Mouse (Mus musculus): ENCODE results near the gene Eps8l1. TPM values are rescaled to one million over a fixed set of nuclear protein-coding genes. Genes with fewer than 3 reads are reported as not detected.

The Eps8l1 gene
- polyA plus RNA-seq, 1 experiment = 7.0 TPM

DNA sequence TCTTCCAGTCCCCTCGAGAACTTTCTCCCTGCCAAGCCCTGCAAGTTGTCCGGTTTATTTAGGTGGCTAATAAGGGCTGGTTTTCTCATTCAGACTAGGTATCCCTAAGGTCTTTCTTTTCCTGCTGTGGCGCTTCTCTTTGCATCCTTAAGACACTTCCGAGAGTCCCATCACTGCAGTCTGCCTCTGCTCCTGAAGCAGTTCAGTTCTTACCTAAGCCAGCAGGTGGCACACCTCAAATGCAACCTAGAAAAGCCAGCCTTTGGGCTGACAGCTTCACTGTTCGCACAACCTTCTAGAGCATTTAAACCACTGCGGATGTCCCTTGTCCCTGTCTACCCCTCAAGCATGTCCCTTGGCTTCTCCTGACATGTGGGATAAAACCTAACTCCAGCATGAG lies 19.2 kb downstream of the Eps8l1 start:
- no peaks in the 10 kb centered on the region for H3K36me3 ChIP-seq (ENCODE audit: control insufficient read depth, insufficient read depth, low read length, poor library complexity, severe bottlenecking)
- H3K4me3 ChIP-seq (ENCODE audit: low read depth, low read length) = no peak overlapping the region
- no peaks in the 10 kb centered on the region for H3K27me3 ChIP-seq (ENCODE audit: control insufficient read depth, insufficient read depth, low read length, poor library complexity, severe bottlenecking)
- H3K27ac ChIP-seq (ENCODE audit: insufficient read depth, low read length) = no peak overlapping the region
- H3K9ac ChIP-seq (ENCODE audit: low read depth, poor library complexity, severe bottlenecking) = no peak overlapping the region
- H3K9me3 ChIP-seq (replicated peaks; ENCODE audit: control insufficient read depth, insufficient read depth, low read length, poor library complexity, severe bottlenecking) = no peaks in the 10 kb centered on the region
- TF ChIP-seq POLR2A (IDR thresholded peaks at IDR 0.05; ENCODE audit: insufficient read depth, low read length) (no peak), EP300 (IDR thresholded peaks at IDR 0.05; ENCODE audit: insufficient read depth, low read depth, low read length) (no peak), CTCF (IDR thresholded peaks at IDR 0.05; ENCODE audit: low read depth, low read length) (peak; percentile 60)
- no peaks in the 10 kb centered on the region for H3K4me1 ChIP-seq (ENCODE audit: control insufficient read depth, insufficient read depth, low read length)

DNA sequence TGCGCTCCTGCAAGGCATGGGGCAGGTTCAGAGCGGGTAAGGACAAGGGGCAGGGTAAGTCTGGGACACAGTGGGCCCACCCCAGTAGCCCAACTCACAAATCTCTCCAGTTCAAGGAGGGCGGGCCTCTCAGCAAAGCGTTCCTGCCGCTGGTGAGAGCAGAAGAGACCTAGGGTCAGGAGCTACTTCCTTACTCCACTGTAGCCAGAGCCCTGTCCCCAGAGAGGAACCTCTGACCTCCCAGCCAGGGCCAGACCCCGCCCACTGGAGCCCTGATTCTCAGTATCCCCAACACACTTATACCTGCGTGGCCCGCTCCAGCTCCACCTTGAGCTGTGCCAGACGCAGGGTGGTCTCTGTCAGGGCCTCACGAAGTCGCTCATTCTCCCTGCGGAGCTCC lies 21.8 kb downstream of the Eps8l1 start:
- Histone ChIP-seq H3K27ac (ENCODE audit: insufficient read depth, low read length) (no peak overlapping the region), H3K27me3 (ENCODE audit: control insufficient read depth, insufficient read depth, low read length, poor library complexity, severe bottlenecking) (no peaks in the 10 kb centered on the region), H3K9me3 (replicated peaks; ENCODE audit: control insufficient read depth, insufficient read depth, low read length, poor library complexity, severe bottlenecking) (no peaks in the 10 kb centered on the region), H3K4me3 (ENCODE audit: low read depth, low read length) (0 out of 2 replicates have a peak overlapping the region, but pooled peaks have one; percentile 10), H3K9ac (ENCODE audit: low read depth, poor library complexity, severe bottlenecking) (no peak overlapping the region), H3K4me1 (ENCODE audit: control insufficient read depth, insufficient read depth, low read length) (no peaks in the 10 kb centered on the region), H3K36me3 (ENCODE audit: control insufficient read depth, insufficient read depth, low read length, poor library complexity, severe bottlenecking) (no peaks in the 10 kb centered on the region; the same call in 1 of the 2 replicates)
- TF ChIP-seq CTCF (IDR thresholded peaks at IDR 0.05; ENCODE audit: low read depth, low read length) (no peak), EP300 (IDR thresholded peaks at IDR 0.05; ENCODE audit: insufficient read depth, low read depth, low read length) (no peak), POLR2A (IDR thresholded peaks at IDR 0.05; ENCODE audit: insufficient read depth, low read length) (no peak)

DNA sequence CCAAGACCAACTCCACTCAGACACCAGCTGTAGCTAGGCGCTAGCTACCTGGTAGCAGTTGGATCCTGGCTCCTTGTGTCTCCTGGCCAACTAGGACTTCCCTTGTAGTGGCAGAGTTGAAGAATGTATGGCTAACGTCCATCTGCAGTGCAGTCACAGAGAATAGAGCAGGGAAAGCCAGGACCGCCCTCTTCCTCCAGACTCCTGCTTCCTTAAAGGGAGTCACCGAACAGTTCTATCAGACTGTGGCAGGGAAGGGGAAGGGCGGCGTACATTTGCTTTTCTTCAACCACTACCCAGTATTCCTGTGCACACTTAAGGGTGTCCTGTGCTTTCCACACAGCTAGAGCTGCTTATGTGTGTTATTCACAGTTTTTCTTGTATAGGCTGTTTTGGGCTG lies 30.8 kb downstream of the Eps8l1 start:
- H3K9ac ChIP-seq (ENCODE audit: low read depth, poor library complexity, severe bottlenecking) = no peak overlapping the region
- no peaks in the 10 kb centered on the region for H3K9me3 ChIP-seq (replicated peaks; ENCODE audit: control insufficient read depth, insufficient read depth, low read length, poor library complexity, severe bottlenecking)
- TF ChIP-seq CTCF (IDR thresholded peaks at IDR 0.05; ENCODE audit: low read depth, low read length) (no peak), EP300 (IDR thresholded peaks at IDR 0.05; ENCODE audit: insufficient read depth, low read depth, low read length) (no peak), POLR2A (IDR thresholded peaks at IDR 0.05; ENCODE audit: insufficient read depth, low read length) (no peak)
- H3K27ac ChIP-seq (ENCODE audit: insufficient read depth, low read length) = no peak overlapping the region
- H3K27me3 ChIP-seq (ENCODE audit: control insufficient read depth, insufficient read depth, low read length, poor library complexity, severe bottlenecking) = no peaks in the 10 kb centered on the region
- no peaks in the 10 kb centered on the region for H3K4me1 ChIP-seq (ENCODE audit: control insufficient read depth, insufficient read depth, low read length)
- no peak overlapping the region for H3K4me3 ChIP-seq (ENCODE audit: low read depth, low read length)
- no peaks in the 10 kb centered on the region for H3K36me3 ChIP-seq (ENCODE audit: control insufficient read depth, insufficient read depth, low read length, poor library complexity, severe bottlenecking)

DNA sequence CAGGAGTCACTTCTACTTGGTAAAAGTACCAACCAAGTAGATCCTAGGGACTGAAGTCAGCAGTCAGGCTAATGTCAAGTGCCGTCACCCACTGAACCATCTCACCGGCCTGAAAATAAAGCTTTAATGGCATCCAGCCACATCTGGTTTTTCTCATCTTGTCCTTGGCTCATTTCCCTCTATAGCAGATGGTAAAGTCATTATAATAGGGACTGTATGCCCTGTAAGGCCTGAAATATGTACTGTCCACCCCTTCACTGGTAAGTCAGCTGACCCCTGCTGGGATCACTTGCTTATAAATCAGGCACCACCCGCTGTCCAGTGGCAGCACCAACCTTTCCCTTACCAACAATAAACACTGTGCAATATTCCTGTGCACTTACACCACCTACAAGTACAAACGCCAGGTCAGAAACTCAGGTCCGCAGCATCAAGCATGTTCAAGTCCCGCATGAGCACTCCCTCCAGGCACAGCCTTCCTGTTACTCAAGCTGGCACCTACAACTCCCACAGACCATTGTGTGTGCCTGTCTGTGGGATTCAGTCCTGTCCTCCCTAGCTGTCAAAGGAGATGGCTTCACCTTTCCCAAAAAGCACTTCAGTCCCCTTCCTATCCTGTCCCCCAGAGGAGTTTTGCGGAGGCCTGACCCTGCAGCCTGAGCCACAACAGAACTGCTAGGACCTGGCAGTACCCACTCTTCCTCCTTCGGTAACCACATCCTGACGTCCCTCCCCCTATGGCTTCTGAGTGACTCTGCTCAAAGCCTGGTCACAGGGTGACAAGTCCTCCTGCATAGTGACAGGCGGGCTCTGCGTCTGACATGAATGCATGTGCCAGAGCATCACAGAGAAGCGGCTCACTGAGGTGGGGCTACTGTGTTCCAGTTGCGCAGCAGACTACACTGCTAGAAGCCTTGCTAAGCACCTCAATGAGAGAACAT lies 32.1 kb downstream of the Eps8l1 start:
- H3K9ac ChIP-seq (ENCODE audit: low read depth, poor library complexity, severe bottlenecking) = no peak overlapping the region
- H3K4me3 ChIP-seq (ENCODE audit: low read depth, low read length) = no peak overlapping the region
- no peak overlapping the region for H3K27ac ChIP-seq (ENCODE audit: insufficient read depth, low read length)
- H3K27me3 ChIP-seq (ENCODE audit: control insufficient read depth, insufficient read depth, low read length, poor library complexity, severe bottlenecking) = no peaks in the 10 kb centered on the region
- no peaks in the 10 kb centered on the region for H3K9me3 ChIP-seq (replicated peaks; ENCODE audit: control insufficient read depth, insufficient read depth, low read length, poor library complexity, severe bottlenecking)
- H3K36me3 ChIP-seq (ENCODE audit: control insufficient read depth, insufficient read depth, low read length, poor library complexity, severe bottlenecking) = no peaks in the 10 kb centered on the region
- H3K4me1 ChIP-seq (ENCODE audit: control insufficient read depth, insufficient read depth, low read length) = no peaks in the 10 kb centered on the region
- no peak for TF ChIP-seq CTCF (IDR thresholded peaks at IDR 0.05; ENCODE audit: low read depth, low read length)
- no peak for TF ChIP-seq POLR2A (IDR thresholded peaks at IDR 0.05; ENCODE audit: insufficient read depth, low read length)
- TF ChIP-seq EP300 (IDR thresholded peaks at IDR 0.05; ENCODE audit: insufficient read depth, low read depth, low read length) = no peak

DNA sequence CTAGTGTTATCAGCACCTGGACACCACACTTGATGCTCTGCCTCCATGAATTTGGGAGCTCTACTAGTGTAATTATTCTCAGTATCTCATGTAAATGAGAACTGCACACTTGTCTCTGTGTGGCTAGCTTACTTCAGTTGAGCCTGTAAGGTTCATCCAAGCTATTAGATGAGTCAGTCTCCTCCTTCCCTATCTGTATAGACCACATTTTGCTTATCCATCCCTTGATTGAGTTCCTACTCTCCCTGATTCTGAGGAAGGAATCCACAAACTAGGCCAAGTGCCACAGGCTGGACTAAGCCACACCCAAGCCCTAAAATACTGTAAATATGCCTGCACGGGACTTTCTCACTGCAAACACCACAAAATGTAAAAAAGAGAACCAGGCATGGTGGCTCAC lies 33.5 kb downstream of the Eps8l1 start:
- Histone ChIP-seq H3K27me3 (ENCODE audit: control insufficient read depth, insufficient read depth, low read length, poor library complexity, severe bottlenecking) (no peaks in the 10 kb centered on the region), H3K36me3 (ENCODE audit: control insufficient read depth, insufficient read depth, low read length, poor library complexity, severe bottlenecking) (no peaks in the 10 kb centered on the region), H3K9ac (ENCODE audit: low read depth, poor library complexity, severe bottlenecking) (no peak overlapping the region), H3K27ac (ENCODE audit: insufficient read depth, low read length) (no peak overlapping the region), H3K9me3 (replicated peaks; ENCODE audit: control insufficient read depth, insufficient read depth, low read length, poor library complexity, severe bottlenecking) (no peaks in the 10 kb centered on the region), H3K4me3 (ENCODE audit: low read depth, low read length) (no peak overlapping the region), H3K4me1 (ENCODE audit: control insufficient read depth, insufficient read depth, low read length) (no peaks in the 10 kb centered on the region)
- no peak for TF ChIP-seq POLR2A (IDR thresholded peaks at IDR 0.05; ENCODE audit: insufficient read depth, low read length)
- TF ChIP-seq CTCF (IDR thresholded peaks at IDR 0.05; ENCODE audit: low read depth, low read length) = no peak

DNA sequence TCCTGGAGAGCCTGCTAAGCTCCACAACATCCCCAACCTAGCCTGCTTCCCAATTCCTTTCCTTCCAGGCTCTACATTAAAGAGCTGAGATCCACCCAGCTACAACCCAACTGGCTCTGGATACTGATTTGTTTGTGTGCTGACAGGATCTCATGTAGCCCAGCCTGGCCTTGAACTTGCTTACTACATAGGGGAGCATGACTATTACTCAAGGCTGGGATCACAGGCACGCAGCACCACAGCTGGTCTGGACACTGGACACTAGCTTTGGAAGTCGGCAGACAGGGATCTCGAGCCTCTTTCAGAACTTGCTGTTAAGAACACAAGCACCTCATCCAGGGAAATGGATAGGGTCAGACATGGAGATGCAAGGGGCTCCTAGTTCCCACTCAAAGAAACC lies 36.0 kb downstream of the Eps8l1 start:
- TF ChIP-seq EP300 (IDR thresholded peaks at IDR 0.05; ENCODE audit: insufficient read depth, low read depth, low read length) (no peak), CTCF (IDR thresholded peaks at IDR 0.05; ENCODE audit: low read depth, low read length) (no peak), POLR2A (IDR thresholded peaks at IDR 0.05; ENCODE audit: insufficient read depth, low read length) (no peak)
- no peaks in the 10 kb centered on the region for H3K4me1 ChIP-seq (ENCODE audit: control insufficient read depth, insufficient read depth, low read length)
- no peaks in the 10 kb centered on the region for H3K27me3 ChIP-seq (ENCODE audit: control insufficient read depth, insufficient read depth, low read length, poor library complexity, severe bottlenecking)
- no peak overlapping the region for H3K27ac ChIP-seq (ENCODE audit: insufficient read depth, low read length)
- H3K36me3 ChIP-seq (ENCODE audit: control insufficient read depth, insufficient read depth, low read length, poor library complexity, severe bottlenecking) = no peaks in the 10 kb centered on the region
- no peaks in the 10 kb centered on the region for H3K9me3 ChIP-seq (replicated peaks; ENCODE audit: control insufficient read depth, insufficient read depth, low read length, poor library complexity, severe bottlenecking)
- H3K4me3 ChIP-seq (ENCODE audit: low read depth, low read length) = no peak overlapping the region
- H3K9ac ChIP-seq (ENCODE audit: low read depth, poor library complexity, severe bottlenecking) = no peak overlapping the region
